ENCODE assay signal across 10 mouse cellular contexts in genomic region chr6:70847386-70847785, GRCm38 (mm10). TPM values are rescaled to one million over a fixed set of nuclear protein-coding genes. Genes with fewer than 3 reads are reported as not detected.
A peak's percentile ranks its signal among the peaks of the same experiment; 100 is the strongest.
DNase-seq lines count a peak whose midpoint lies in the region; ATAC-seq and TF ChIP-seq lines count a peak whose summit lies in the region.
"Had no signal": no experiment of that assay in that cellular context is flagged by ENCODE, and none has a peak within 500 bp of the region (broad histone marks: within the 10 kb centered on the region; RNA-seq: fewer than 3 reads in every experiment).

No protein-coding gene starts in this region.

- no peak overlapping the region for H3K4me3 ChIP-seq in heart, embryonic 14.5 days (ENCODE audit: control insufficient read depth in 1 of 2, insufficient read depth in 1 of 2, low read depth in 1 of 2, low read length in 2 of 2)
- no peak overlapping the region for H3K4me3 ChIP-seq in neural tube, embryonic 12.5 days
- no peak overlapping the region for H3K4me3 ChIP-seq in hindbrain, postnatal 0 days (ENCODE audit: low read length)
- no peak overlapping the region for H3K4me3 ChIP-seq in stomach, embryonic 16.5 days (replicated peaks; ENCODE audit: low read length)

- H3K27ac ChIP-seq in heart, embryonic 14.5 days (replicated peaks in 1 of 2; ENCODE audit: control insufficient read depth in 1 of 2, insufficient read depth in 1 of 2, low read depth in 2 of 2, low read length in 2 of 2) = no peak overlapping the region
- no peak overlapping the region for H3K27ac ChIP-seq in neural tube, embryonic 12.5 days
- H3K27ac ChIP-seq in hindbrain, postnatal 0 days = no peak overlapping the region
- H3K27ac ChIP-seq in stomach, embryonic 16.5 days (ENCODE audit: low read length) = peak overlapping the region; percentile 38
- H3K27ac ChIP-seq: macrophage had no signal

- H3K4me1 ChIP-seq in heart, embryonic 14.5 days (ENCODE audit: control insufficient read depth in 2 of 2, insufficient read depth in 2 of 2, low read length in 2 of 2) = peaks cover 8 to 29% of the 10 kb centered on the region in 2 experiments; a peak in 3 of 4 replicates
- H3K4me1 ChIP-seq in neural tube, embryonic 12.5 days = peaks cover 20% of the 10 kb centered on the region
- peaks cover 10% of the 10 kb centered on the region for H3K4me1 ChIP-seq in hindbrain, postnatal 0 days (ENCODE audit: insufficient read depth, low read length)
- peaks cover 32% of the 10 kb centered on the region for H3K4me1 ChIP-seq in stomach, embryonic 16.5 days (ENCODE audit: control insufficient read depth, insufficient read depth, low read length)

- H3K27me3 ChIP-seq in heart, embryonic 14.5 days (ENCODE audit: control insufficient read depth, insufficient read depth, low read length) = no peaks in the 10 kb centered on the region
- H3K27me3 ChIP-seq in neural tube, embryonic 12.5 days (replicated peaks) = no peaks in the 10 kb centered on the region
- H3K27me3 ChIP-seq in hindbrain, postnatal 0 days (ENCODE audit: insufficient read depth, low read length) = no peaks in the 10 kb centered on the region
- no peaks in the 10 kb centered on the region for H3K27me3 ChIP-seq in stomach, embryonic 16.5 days (ENCODE audit: control insufficient read depth, insufficient read depth, low read length)

- H3K36me3 ChIP-seq in heart, embryonic 14.5 days (ENCODE audit: control insufficient read depth, insufficient read depth, low read length) = no peaks in the 10 kb centered on the region; the same call in 1 of the 2 replicates
- H3K36me3 ChIP-seq in neural tube, embryonic 12.5 days = no peaks in the 10 kb centered on the region
- H3K36me3 ChIP-seq in hindbrain, postnatal 0 days (ENCODE audit: insufficient read depth, low read length) = no peaks in the 10 kb centered on the region
- H3K36me3 ChIP-seq in stomach, embryonic 16.5 days (ENCODE audit: control insufficient read depth, insufficient read depth, low read length) = no peaks in the 10 kb centered on the region

- 0 out of 2 replicates have a peak overlapping the region, but pooled peaks have one; percentile 11 for H3K9ac ChIP-seq in heart, embryonic 14.5 days (ENCODE audit: low read length)
- no peak overlapping the region for H3K9ac ChIP-seq in neural tube, embryonic 12.5 days
- H3K9ac ChIP-seq in hindbrain, postnatal 0 days (replicated peaks; ENCODE audit: low read length) = 0 out of 2 replicates have a peak overlapping the region, but pooled peaks have one; percentile 4
- no peak overlapping the region for H3K9ac ChIP-seq in stomach, embryonic 16.5 days (ENCODE audit: low read length)

- no peak for ATAC-seq in heart, embryonic 14.5 days (ENCODE audit: insufficient number of reproducible peaks, insufficient read depth, low FRiP score, low read depth)
- ATAC-seq in neural tube, embryonic 12.5 days (ENCODE audit: low FRiP score, low read depth) = no peak
- ATAC-seq in hindbrain, postnatal 0 days = no peak
- ATAC-seq in stomach, embryonic 16.5 days (ENCODE audit: insufficient read depth, low FRiP score) = no peak

- no peak for DNase-seq in heart, postnatal 4 days
- DNase-seq in neural tube, embryonic 10.5 days (ENCODE audit: extremely low spot score, low spot score) = no peak
- DNase-seq in hindbrain, postnatal 0 days (ENCODE audit: low spot score) = no peak
- no peak for DNase-seq in left cerebral cortex, postnatal 14 days (ENCODE audit: low spot score in 2 of 2)
- no peak for DNase-seq in kidney, postnatal 4 days
- DNase-seq: cerebellum, postnatal 10 days had no signal

- no peak overlapping the region for H3K4me2 ChIP-seq in heart, embryonic 14.5 days (ENCODE audit: low read length)
- H3K4me2 ChIP-seq in neural tube, embryonic 12.5 days (replicated peaks) = peak overlapping the region; percentile 18; the same call in 1 of the 2 replicates
- no peak overlapping the region for H3K4me2 ChIP-seq in hindbrain, postnatal 0 days (ENCODE audit: low read depth, low read length)
- peak overlapping the region; percentile 7; the same call in 1 of the 2 replicates for H3K4me2 ChIP-seq in stomach, embryonic 16.5 days (ENCODE audit: low read depth, low read length)

- 55% methylated on average over 3 of the region's 3 CpGs for WGBS in heart, embryonic 14.5 days
- WGBS in neural tube, embryonic 12.5 days = 58% methylated on average over 3 of the region's 3 CpGs
- 40% methylated on average over 3 of the region's 3 CpGs for WGBS in hindbrain, postnatal 0 days
- WGBS in stomach, embryonic 16.5 days = 45% methylated on average over 3 of the region's 3 CpGs

- TF ChIP-seq CTCF in hindbrain, postnatal 0 days (IDR thresholded peaks at IDR 0.05; ENCODE audit: low read depth) = no peak

- H3K9me3 ChIP-seq in heart, embryonic 14.5 days (ENCODE audit: control insufficient read depth, low read length) = no peaks in the 10 kb centered on the region
- H3K9me3 ChIP-seq in neural tube, embryonic 12.5 days = no peaks in the 10 kb centered on the region
- H3K9me3 ChIP-seq in hindbrain, postnatal 0 days (ENCODE audit: low read length) = no peaks in the 10 kb centered on the region
- H3K9me3 ChIP-seq in stomach, embryonic 16.5 days (replicated peaks; ENCODE audit: control insufficient read depth, low read length) = no peaks in the 10 kb centered on the region

- intact Hi-C loops in left cerebral cortex, postnatal 14 days (cut with DNase I) = no loop called here

RNA-seq across cellular contexts. Expression of gene Eif2ak3, which starts 3.1 kb away (rescaled TPM):
- polyA plus RNA-seq in heart, embryonic 14.5 days (2014; fragmentation: Nextera tagmentation; extraction: Ambion mirVana) = 5.0 and 5.3 TPM in 2 replicates
- 10 to 100 TPM; 12.6 to 13.7 TPM for total RNA-seq in heart, postnatal 4 days (2021)
- polyA plus RNA-seq in neural tube, embryonic 12.5 days (2016; fragmentation: Nextera tagmentation; extraction: Ambion mirVana) = 17.2 and 17.7 TPM in 2 replicates
- total RNA-seq in hindbrain, postnatal 0 days (2014; rRNA removed) = 18.3 and 25.6 TPM in 2 replicates
- polyA plus RNA-seq in hindbrain, postnatal 0 days (2015; fragmentation: Nextera tagmentation; extraction: Ambion mirVana) = 7.6 and 8.2 TPM in 2 replicates
- 10.9 and 11.1 TPM in 2 replicates for polyA plus RNA-seq in stomach, embryonic 16.5 days (2015; fragmentation: Nextera tagmentation; extraction: Ambion mirVana)
- 10 to 100 TPM; 21.2 to 22.7 TPM for total RNA-seq in left cerebral cortex, postnatal 14 days (2021)

RNA-seq across cellular contexts. Expression of gene Rpia, which starts 55.4 kb away (rescaled TPM):
- polyA plus RNA-seq in heart, embryonic 14.5 days (2014; fragmentation: Nextera tagmentation; extraction: Ambion mirVana) = 1.4 and 1.5 TPM in 2 replicates
- total RNA-seq in heart, postnatal 4 days (2021) = 1 to 10 TPM; 8.1 to 8.8 TPM
- 2.9 and 3.6 TPM in 2 replicates for polyA plus RNA-seq in neural tube, embryonic 12.5 days (2016; fragmentation: Nextera tagmentation; extraction: Ambion mirVana)
- 7.1 and 9.0 TPM in 2 replicates for total RNA-seq in hindbrain, postnatal 0 days (2014; rRNA removed)
- 1.7 and 2.2 TPM in 2 replicates for polyA plus RNA-seq in hindbrain, postnatal 0 days (2015; fragmentation: Nextera tagmentation; extraction: Ambion mirVana)
- polyA plus RNA-seq in stomach, embryonic 16.5 days (2015; fragmentation: Nextera tagmentation; extraction: Ambion mirVana) = 2.8 and 3.5 TPM in 2 replicates
- total RNA-seq in left cerebral cortex, postnatal 14 days (2021) = 10 to 100 TPM; 10.9 to 13.5 TPM

Comparison
In these comparisons a context has a peak if more than half of its experiments do, and no peak if none do; other contexts are left out.
1. H3K4me2 ChIP-seq: peak in neural tube, embryonic 12.5 days (single experiment) and stomach, embryonic 16.5 days (single experiment); none in heart, embryonic 14.5 days (single experiment) and hindbrain, postnatal 0 days (single experiment).
2. H3K9ac ChIP-seq: peak in heart, embryonic 14.5 days (single experiment) and hindbrain, postnatal 0 days (single experiment); none in neural tube, embryonic 12.5 days (single experiment) and stomach, embryonic 16.5 days (single experiment).